Mouse (Mus musculus): ENCODE measurements around the gene Sema4b. TPM values are rescaled to one million over a fixed set of nuclear protein-coding genes. Genes with fewer than 3 reads are reported as not detected.

Sema4b gene
- total RNA-seq (2023): 26.1 and 31.5 TPM in 2 replicates

DNA sequence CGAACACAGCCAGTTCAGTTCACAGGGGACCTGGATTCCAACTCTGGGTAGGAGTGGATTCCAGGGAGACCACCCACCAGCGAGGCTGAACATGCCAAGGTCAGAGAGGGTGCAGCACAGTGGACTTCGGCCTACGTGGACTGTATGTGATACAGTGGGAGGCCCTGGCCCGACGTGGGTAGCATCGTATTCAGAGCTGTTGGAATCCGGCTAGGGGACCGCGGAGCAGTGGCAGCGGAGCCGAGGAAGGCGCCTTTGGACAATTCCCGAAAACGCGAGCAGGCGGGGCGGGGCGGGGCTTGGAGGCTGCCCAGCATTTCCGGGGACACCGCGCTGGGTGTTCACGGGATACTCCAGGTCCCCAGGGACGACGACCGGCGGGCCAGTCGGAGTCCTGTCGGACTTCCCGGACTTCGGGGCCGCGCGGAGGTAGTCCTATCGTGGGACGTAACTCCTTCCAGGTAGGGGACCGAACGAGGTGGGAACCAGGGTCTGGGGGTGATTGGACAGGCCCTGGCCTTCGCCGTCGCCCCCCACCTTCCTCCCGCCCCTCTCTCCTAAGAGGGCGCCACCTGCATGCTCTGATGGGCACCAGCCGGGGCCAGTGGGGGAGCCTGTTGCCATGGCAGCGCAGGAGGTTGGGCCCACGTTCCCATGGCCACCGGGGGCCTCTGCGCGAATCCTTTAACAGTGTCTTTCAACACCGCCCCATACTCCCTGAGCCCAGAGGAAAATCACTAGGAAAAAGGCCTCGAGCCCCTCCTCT is at the start of gene Sema4b:
Gene Sema4b (plus strand): TSS at position 311 of the 766 bp plus-strand sequence.

DNA sequence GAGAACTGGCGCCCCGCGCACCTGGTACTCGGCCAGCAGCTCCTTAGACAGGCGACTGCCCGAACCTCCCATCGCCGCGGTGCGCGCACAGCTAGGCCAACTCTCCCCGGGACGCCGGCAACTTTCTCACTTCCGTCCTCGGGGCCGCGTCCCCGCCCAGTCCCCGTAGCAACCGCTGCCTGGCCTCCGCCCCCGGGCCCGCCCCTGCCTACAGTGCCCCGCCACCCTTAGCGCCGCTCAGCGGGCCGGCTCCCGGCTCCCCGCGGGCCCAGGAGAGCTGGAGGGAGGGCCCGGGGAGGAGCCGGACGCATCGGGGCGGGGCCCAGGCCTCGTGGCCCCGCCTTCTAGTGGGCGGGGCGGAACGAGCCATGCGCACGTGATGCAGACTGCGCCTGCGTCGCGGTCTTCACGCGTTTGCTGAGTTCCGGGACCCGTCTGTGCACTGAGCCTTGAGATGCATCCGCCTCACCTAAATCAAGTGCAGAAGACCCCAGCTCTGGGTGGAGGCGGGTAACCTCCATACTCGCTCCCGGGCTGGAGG is 45.9 kb downstream of the Sema4b start, which contains the start of the genes Cib1 and Gdpgp1:
Gene Cib1 (minus strand): TSS at position 325 of the 541 bp plus-strand sequence.
Gene Gdpgp1 (plus strand): TSS at position 377 of the 541 bp plus-strand sequence.

DNA sequence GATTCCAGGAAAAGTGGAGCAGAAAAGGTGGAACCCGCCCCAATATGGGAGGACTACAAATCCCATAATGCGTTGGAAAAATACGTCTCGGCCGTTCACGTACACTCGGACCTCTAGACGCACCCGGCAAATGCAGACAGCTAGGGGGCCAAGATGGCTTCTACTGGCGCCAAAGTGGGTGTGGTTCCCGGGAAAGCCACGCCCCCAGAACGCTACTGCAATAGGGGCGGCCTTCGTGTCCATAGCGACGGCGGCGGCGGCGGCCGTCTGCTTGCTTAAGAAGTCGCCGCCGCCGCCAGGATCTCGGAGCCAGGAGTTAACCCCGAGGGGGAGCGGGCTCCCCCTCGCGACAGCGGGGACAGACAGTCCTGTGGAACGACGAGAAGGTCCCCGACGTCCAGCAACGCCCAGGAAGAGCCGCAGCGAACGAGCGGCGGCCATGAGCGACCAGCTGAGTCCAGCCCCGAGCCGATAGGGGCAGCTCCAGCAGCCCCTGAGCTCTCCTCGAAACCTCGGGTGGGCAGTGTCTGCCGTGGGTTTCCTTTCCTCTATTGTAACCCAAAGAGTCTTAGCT is 59.6 kb downstream of the Sema4b start, which contains the start of gene Ttll13:
Gene Ttll13 (plus strand): TSS at position 229 of the 574 bp plus-strand sequence.

DNA sequence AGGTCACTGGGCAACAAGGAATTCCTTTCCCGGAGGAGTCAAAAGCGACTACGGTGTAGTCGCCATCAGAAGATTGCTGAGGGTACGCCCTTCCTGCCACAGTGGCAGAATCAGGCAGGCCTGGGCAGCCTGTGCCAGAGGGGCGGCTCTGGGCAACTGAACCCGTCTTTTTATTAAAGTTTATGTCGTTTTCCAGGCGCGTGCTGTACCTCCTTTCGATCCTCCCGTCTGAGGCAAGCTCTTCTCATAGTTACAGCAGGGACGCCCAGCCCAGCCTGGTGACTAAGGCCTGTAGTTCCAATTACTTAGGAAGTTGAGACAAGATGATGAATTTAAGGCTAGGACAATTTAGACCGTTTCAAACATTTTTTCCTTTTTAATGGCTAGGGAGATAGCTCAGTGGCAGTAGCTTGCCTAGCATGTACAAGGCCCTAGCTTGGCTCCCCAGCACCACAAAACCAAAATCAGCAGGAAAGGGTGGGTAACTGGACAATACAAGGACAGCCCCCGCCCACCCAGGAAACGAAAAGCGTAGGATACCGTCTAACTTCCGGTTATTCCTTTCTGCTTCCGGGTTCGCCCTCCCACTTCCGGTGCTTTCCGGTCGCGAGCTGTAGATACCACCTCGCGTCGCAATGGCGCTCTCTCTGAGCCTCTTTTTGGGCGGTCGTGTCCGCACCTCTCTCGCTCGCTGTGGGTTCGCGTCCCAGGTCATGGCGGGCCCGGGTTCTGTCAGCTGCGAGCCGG is 74.2 kb downstream of the Sema4b start, which contains the start of gene Ngrn:
Gene Ngrn (plus strand): TSS at position 591 of the 747 bp plus-strand sequence.

DNA sequence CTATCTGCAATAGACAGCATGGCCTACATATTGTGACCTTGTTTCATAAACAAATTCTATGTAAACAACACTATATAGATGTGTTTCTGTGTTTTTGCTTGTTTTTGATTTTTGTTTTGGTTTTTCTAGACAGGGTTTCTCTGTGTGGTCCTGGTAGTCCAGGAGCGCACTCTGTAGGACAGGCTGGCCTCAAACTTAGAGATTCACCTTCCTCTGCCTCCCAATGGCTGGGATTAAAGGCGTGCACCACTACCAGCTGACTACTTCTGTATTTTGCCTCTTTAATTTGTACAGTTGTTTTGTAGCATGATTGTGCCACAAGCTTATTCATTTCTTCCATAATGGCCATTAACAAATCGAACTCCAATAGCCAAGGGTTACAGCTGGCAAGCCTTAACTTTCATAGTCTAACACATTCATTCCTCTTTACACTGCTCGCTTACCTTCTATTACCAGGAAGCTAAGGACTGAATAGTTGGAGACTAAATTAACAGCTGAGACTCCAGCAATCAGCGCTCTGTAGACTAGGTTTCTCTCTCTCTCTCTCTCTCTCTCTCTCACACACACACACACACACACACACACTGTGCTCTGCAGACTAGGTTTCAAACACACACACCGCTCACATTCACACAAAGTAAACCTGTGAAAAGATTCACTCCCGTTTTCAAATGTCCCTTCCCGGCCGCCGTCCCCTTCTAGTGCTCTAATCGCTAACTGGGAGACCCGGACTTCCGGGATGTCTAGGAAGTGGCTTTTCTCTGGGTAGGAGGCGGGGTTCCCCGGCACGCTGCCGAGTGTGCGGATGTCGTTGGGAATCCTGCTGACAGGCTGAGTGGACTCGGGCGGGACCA is 82.5 kb downstream of the Sema4b start, which contains the start of gene Vps33b:
Gene Vps33b (plus strand): TSS at position 753 of the 854 bp plus-strand sequence.

Other genes starting within 250 kb of the Sema4b start
- 103 and 115 TPM in 2 replicates for gene Zfp710, start 162.0 kb upstream of the Sema4b start, total RNA-seq (2023)
- 30.7 and 40.8 TPM in 2 replicates for gene Idh2, start 71.4 kb upstream of the Sema4b start, total RNA-seq (2023)
- gene Cib1, start 46.0 kb downstream of the Sema4b start, total RNA-seq (2023): 85.6 and 88.1 TPM in 2 replicates
- 1.3 TPM in 2 replicates for gene Gdpgp1, start 46.0 kb downstream of the Sema4b start, total RNA-seq (2023)
- 0.38 TPM in 1 of 2 replicates, not detected in the other for gene Ttll13, start 59.5 kb downstream of the Sema4b start, total RNA-seq (2023)
- 11.3 and 14.8 TPM in 2 replicates for gene Ngrn, start 74.4 kb downstream of the Sema4b start, total RNA-seq (2023)
- 11.5 and 15.7 TPM in 2 replicates for gene Vps33b, start 82.8 kb downstream of the Sema4b start, total RNA-seq (2023)
- 75.8 and 85.9 TPM in 2 replicates for gene Prc1, start 107.6 kb downstream of the Sema4b start, total RNA-seq (2023)
- gene Rccd1, start 137.6 kb downstream of the Sema4b start, total RNA-seq (2023): 2.7 and 2.9 TPM in 2 replicates
- gene Unc45a, start 154.2 kb downstream of the Sema4b start, total RNA-seq (2023): 73.6 and 85.6 TPM in 2 replicates
- 2.9 and 8.2 TPM in 2 replicates for gene Hddc3, start 156.3 kb downstream of the Sema4b start, total RNA-seq (2023)
- gene Man2a2, start 184.5 kb downstream of the Sema4b start, total RNA-seq (2023): 25.9 and 38.5 TPM in 2 replicates
- gene Fes, start 201.1 kb downstream of the Sema4b start, total RNA-seq (2023): 584 and 690 TPM in 2 replicates
- 208 and 299 TPM in 2 replicates for gene Furin, start 218.6 kb downstream of the Sema4b start, total RNA-seq (2023)

All from neutrophil, adult 65 days (primary cell).